Mouse (Mus musculus): Measurements from ENCODE around the gene Gm8947. TPM values are rescaled to one million over a fixed set of nuclear protein-coding genes. Genes with fewer than 3 reads are reported as not detected.

Gm8947 gene
- total and polyA plus RNA-seq, 3 experiments = 0.08 to 0.36 TPM; not detected in 1

DNA sequence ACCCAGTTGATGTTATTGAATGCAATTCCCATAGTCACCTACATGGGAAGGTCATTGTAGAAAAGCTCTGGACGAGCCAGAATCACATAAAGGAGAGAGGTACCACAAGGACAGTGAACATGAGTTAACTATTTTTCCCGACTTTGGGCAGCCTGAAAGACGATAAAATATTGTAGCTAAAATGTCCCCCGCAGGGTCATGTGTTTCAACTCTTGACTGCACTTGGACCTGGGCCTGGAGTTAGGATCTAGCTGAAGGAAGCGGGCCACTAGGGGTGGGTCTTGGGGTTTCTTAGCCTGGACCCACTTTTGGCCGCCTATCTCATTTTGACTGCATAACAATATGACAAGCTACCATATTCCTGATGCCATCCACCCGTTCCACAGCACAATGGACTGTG is 42.0 kb upstream of the Gm8947 start:
- H3K27me3 ChIP-seq (replicated peaks) = no peaks in the 10 kb centered on the region
- in situ Hi-C loops (cut with MboI; ENCODE audit: low pct_ligation_motif_present, low pct_unique_long_range_greater_than_20kb, low sequenced_read_pairs) = no loop called here
- no peaks in the 10 kb centered on the region for H3K36me3 ChIP-seq (replicated peaks in 1 of 2; ENCODE audit: control insufficient read depth in 1 of 2, insufficient read depth in 1 of 2, low read length in 1 of 2)
- H3K4me3 ChIP-seq (replicated peaks in 1 of 3; ENCODE audit: low read depth in 2 of 3, low read length in 2 of 3, poor library complexity in 1 of 3) = no peak overlapping the region
- H3K27ac ChIP-seq (ENCODE audit: insufficient read depth, low read depth) = no peak overlapping the region
- H3K9ac ChIP-seq (ENCODE audit: insufficient read depth, low read depth) = no peak overlapping the region
- no peak for DNase-seq (ENCODE audit: extremely low read depth)
- no peaks in the 10 kb centered on the region for H3K79me2 ChIP-seq (replicated peaks; ENCODE audit: control insufficient read depth, extremely low read depth, insufficient read depth, poor library complexity, severe bottlenecking)
- dilution Hi-C loops (cut with MboI; ENCODE audit: extremely low pct_ligation_motif_present, extremely low pct_unique_long_range_greater_than_20kb, low sequenced_read_pairs) = no loop called here
- peaks cover 3% of the 10 kb centered on the region for H3K9me3 ChIP-seq (replicated peaks; ENCODE audit: low read length)
- H3K4me1 ChIP-seq (ENCODE audit: control insufficient read depth in 1 of 2, insufficient read depth in 2 of 2) = no peaks in the 10 kb centered on the region
- TF ChIP-seq E2F4 (IDR thresholded peaks at IDR 0.05; ENCODE audit: insufficient replicate concordance, low read depth, low read length) (no peak), ZKSCAN1 (IDR thresholded peaks at IDR 0.05; ENCODE audit: borderline replicate concordance, low read depth, low read length) (no peak), GABPA (IDR thresholded peaks at IDR 0.05; ENCODE audit: insufficient replicate concordance, low read depth, low read length) (no peak), MAX (IDR thresholded peaks at IDR 0.05; ENCODE audit: low read length) (no peak), PAX5 (IDR thresholded peaks at IDR 0.05; ENCODE audit: low read length) (no peak), ZC3H11A (IDR thresholded peaks at IDR 0.05; ENCODE audit: low read depth, low read length) (no peak), CHD2 (IDR thresholded peaks at IDR 0.05; ENCODE audit: low read length) (no peak), HCFC1 (IDR thresholded peaks at IDR 0.05; ENCODE audit: low read depth, low read length) (no peak), MYC (IDR thresholded peaks at IDR 0.05; ENCODE audit: low read depth, low read length) (no peak), JUND (conservative IDR thresholded peaks at IDR 0.05; ENCODE audit: low read depth, low read length) (no peak), CTCF (conservative IDR thresholded peaks at IDR 0.05 in 1 of 2, IDR thresholded peaks at IDR 0.05 in 1 of 2; ENCODE audit: low read depth in 2 of 2, low read length in 2 of 2) (no peak), ZMIZ1 (IDR thresholded peaks at IDR 0.05; ENCODE audit: low read depth, low read length) (no peak)
- no peak overlapping the region for H3K4me2 ChIP-seq (ENCODE audit: insufficient read depth, low read depth, poor library complexity, severe bottlenecking)

DNA sequence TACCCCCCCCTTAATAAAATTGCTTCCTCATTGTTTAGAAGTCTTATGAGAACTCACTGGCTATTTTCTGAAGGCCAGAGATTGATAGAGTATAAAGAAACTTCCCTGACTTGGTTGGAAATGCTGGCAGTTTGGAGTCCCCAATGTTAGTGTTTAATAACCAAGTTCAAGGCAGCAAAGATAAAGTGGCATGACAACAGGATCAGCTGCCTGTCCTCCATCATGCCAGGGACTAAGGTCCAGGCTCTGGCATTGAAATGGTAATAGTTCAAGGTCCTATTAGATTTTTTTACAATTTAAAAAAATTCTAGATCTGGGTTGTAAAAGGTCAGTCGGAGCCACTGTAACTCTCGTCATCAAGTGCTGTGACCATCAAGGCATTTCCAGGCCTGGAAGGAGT is 41.1 kb upstream of the Gm8947 start:
- H3K9ac ChIP-seq (ENCODE audit: insufficient read depth, low read depth) = no peak overlapping the region
- no peak for DNase-seq (ENCODE audit: extremely low read depth)
- no peaks in the 10 kb centered on the region for H3K36me3 ChIP-seq (replicated peaks in 1 of 2; ENCODE audit: control insufficient read depth in 1 of 2, insufficient read depth in 1 of 2, low read length in 1 of 2)
- H3K9me3 ChIP-seq (replicated peaks; ENCODE audit: low read length) = peaks cover 3% of the 10 kb centered on the region
- no peak overlapping the region for H3K4me3 ChIP-seq (replicated peaks in 1 of 3; ENCODE audit: low read depth in 2 of 3, low read length in 2 of 3, poor library complexity in 1 of 3)
- in situ Hi-C loops (cut with MboI; ENCODE audit: low pct_ligation_motif_present, low pct_unique_long_range_greater_than_20kb, low sequenced_read_pairs) = no loop called here
- dilution Hi-C loops (cut with MboI; ENCODE audit: extremely low pct_ligation_motif_present, extremely low pct_unique_long_range_greater_than_20kb, low sequenced_read_pairs) = no loop called here
- no peaks in the 10 kb centered on the region for H3K4me1 ChIP-seq (ENCODE audit: control insufficient read depth in 1 of 2, insufficient read depth in 2 of 2)
- no peak overlapping the region for H3K27ac ChIP-seq (ENCODE audit: insufficient read depth, low read depth)
- no peaks in the 10 kb centered on the region for H3K79me2 ChIP-seq (replicated peaks; ENCODE audit: control insufficient read depth, extremely low read depth, insufficient read depth, poor library complexity, severe bottlenecking)
- H3K4me2 ChIP-seq (ENCODE audit: insufficient read depth, low read depth, poor library complexity, severe bottlenecking) = no peak overlapping the region
- TF ChIP-seq MYC (IDR thresholded peaks at IDR 0.05; ENCODE audit: low read depth, low read length) (no peak), CHD2 (IDR thresholded peaks at IDR 0.05; ENCODE audit: low read length) (no peak), TBP (conservative IDR thresholded peaks at IDR 0.05; ENCODE audit: low read depth, low read length) (no peak), HCFC1 (IDR thresholded peaks at IDR 0.05; ENCODE audit: low read depth, low read length) (no peak), ZMIZ1 (IDR thresholded peaks at IDR 0.05; ENCODE audit: low read depth, low read length) (no peak), JUND (conservative IDR thresholded peaks at IDR 0.05; ENCODE audit: low read depth, low read length) (no peak), GABPA (IDR thresholded peaks at IDR 0.05; ENCODE audit: insufficient replicate concordance, low read depth, low read length) (no peak), ZKSCAN1 (IDR thresholded peaks at IDR 0.05; ENCODE audit: borderline replicate concordance, low read depth, low read length) (no peak), ZC3H11A (IDR thresholded peaks at IDR 0.05; ENCODE audit: low read depth, low read length) (no peak), POLR2A (IDR thresholded peaks at IDR 0.05; ENCODE audit: low read depth, low read length) (no peak)
- H3K27me3 ChIP-seq (replicated peaks) = no peaks in the 10 kb centered on the region
